ENCODE assay signal across 33 mouse cellular contexts in the genomic region with DNA sequence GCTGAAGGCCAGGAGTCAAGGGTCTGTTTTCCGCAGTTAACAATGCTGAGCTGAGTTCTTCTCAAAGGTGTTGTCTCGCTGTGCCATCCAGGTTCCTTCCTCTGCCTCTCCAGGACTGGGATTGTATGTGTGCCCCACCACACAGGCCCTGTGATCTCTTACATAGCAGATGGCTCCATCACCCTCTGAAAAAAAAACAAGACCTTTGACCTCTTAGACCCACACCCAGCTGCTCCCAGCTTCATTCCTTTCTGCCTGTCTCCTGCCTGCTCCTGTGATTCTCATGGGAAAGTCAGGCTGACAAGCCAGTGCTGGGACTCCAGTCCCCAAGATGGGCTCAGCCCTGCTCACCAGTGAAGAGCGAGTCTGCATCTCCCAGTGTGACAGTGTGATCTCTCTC. TPM values are rescaled to one million over a fixed set of nuclear protein-coding genes. Genes with fewer than 3 reads are reported as not detected.
A peak's percentile ranks its signal among the peaks of the same experiment; 100 is the strongest.
DNase-seq lines count a peak whose midpoint lies in the region; ATAC-seq lines count a peak whose summit lies in the region.
"Had no signal": no experiment of that assay in that cellular context is flagged by ENCODE, and none has a peak within 500 bp of the region (broad histone marks: within the 10 kb centered on the region; RNA-seq: fewer than 3 reads in every experiment).

No protein-coding gene starts in this region.

- peak overlapping the region; percentile 30; the same call in 1 of the 2 replicates for H3K27ac ChIP-seq in heart, embryonic 15.5 days
- peak overlapping the region; percentile 78 for H3K27ac ChIP-seq in embryonic facial prominence, embryonic 10.5 days (replicated peaks)
- H3K27ac ChIP-seq in stomach, embryonic 16.5 days (ENCODE audit: low read length) = peak overlapping the region; percentile 89; the same call in 1 of the 2 replicates
- H3K27ac ChIP-seq: forebrain, embryonic 15.5 days; hindbrain, embryonic 14.5 days; layer of hippocampus, adult 2 months; limb, embryonic 13.5 days; neural tube, embryonic 13.5 days had no signal

- H3K4me2 ChIP-seq in heart, embryonic 15.5 days = no peak overlapping the region
- H3K4me2 ChIP-seq in stomach, embryonic 16.5 days (ENCODE audit: low read depth, low read length) = no peak overlapping the region
- H3K4me2 ChIP-seq: forebrain, embryonic 15.5 days; hindbrain, embryonic 14.5 days; limb, embryonic 13.5 days; liver, embryonic 12.5 days; neural tube, embryonic 13.5 days had no signal

- DNase-seq in heart, postnatal 10 days = no peak
- peak; percentile 26 for DNase-seq in retina, postnatal 1 day
- no peak for DNase-seq in retina, embryonic 14.5 days (ENCODE audit: low spot score)
- no peak for DNase-seq in embryonic facial prominence, embryonic 10.5 days (ENCODE audit: low spot score)
- DNase-seq in layer of hippocampus, postnatal 36 days = no peak
- DNase-seq in natural killer cell, adult 2 months (ENCODE audit: low spot score in 2 of 2) = no peak
- DNase-seq: adrenal gland, adult 8-10 months; cerebellum, adult 11-12 months; cerebellum, postnatal 10 days; gastrocnemius, postnatal 25 days; kidney, postnatal 25 days; lung, adult 18-20 months; lung, postnatal 10 days; midbrain, embryonic 14.5 days; right cerebral cortex, adult 18-20 months; right cerebral cortex, postnatal 4 days had no signal

- intact Hi-C loops in heart, postnatal 10 days (cut with DNase I) = no loop called here

- H3K9me3 ChIP-seq in heart, embryonic 15.5 days (replicated peaks) = no peaks in the 10 kb centered on the region
- no peaks in the 10 kb centered on the region for H3K9me3 ChIP-seq in embryonic facial prominence, embryonic 10.5 days
- no peaks in the 10 kb centered on the region for H3K9me3 ChIP-seq in stomach, embryonic 16.5 days (replicated peaks; ENCODE audit: control insufficient read depth, low read length)
- H3K9me3 ChIP-seq: forebrain, embryonic 15.5 days; limb, embryonic 13.5 days; liver, embryonic 12.5 days; neural tube, embryonic 13.5 days had no signal

- H3K27me3 ChIP-seq in heart, embryonic 15.5 days = no peaks in the 10 kb centered on the region
- no peaks in the 10 kb centered on the region for H3K27me3 ChIP-seq in embryonic facial prominence, embryonic 10.5 days (replicated peaks; ENCODE audit: low read depth, poor library complexity, severe bottlenecking)
- no peaks in the 10 kb centered on the region for H3K27me3 ChIP-seq in stomach, embryonic 16.5 days (ENCODE audit: control insufficient read depth, insufficient read depth, low read length)
- H3K27me3 ChIP-seq: forebrain, embryonic 15.5 days; limb, embryonic 13.5 days; neural tube, embryonic 13.5 days had no signal

- peaks cover 30% of the 10 kb centered on the region for H3K4me1 ChIP-seq in heart, embryonic 15.5 days (replicated peaks)
- peaks cover 49% of the 10 kb centered on the region for H3K4me1 ChIP-seq in embryonic facial prominence, embryonic 10.5 days
- peaks cover 25% of the 10 kb centered on the region for H3K4me1 ChIP-seq in stomach, embryonic 16.5 days (ENCODE audit: control insufficient read depth, insufficient read depth, low read length)
- H3K4me1 ChIP-seq: forebrain, embryonic 15.5 days; neural tube, embryonic 13.5 days had no signal

- no peak overlapping the region for H3K4me3 ChIP-seq in heart, embryonic 15.5 days
- no peak overlapping the region for H3K4me3 ChIP-seq in embryonic facial prominence, embryonic 10.5 days
- no peak overlapping the region for H3K4me3 ChIP-seq in stomach, embryonic 16.5 days (replicated peaks; ENCODE audit: low read length)
- H3K4me3 ChIP-seq: forebrain, embryonic 15.5 days; layer of hippocampus, adult 2 months; limb, embryonic 13.5 days; liver, embryonic 12.5 days; neural tube, embryonic 13.5 days had no signal

- no peak for ATAC-seq in heart, embryonic 15.5 days (replicated peaks; ENCODE audit: insufficient number of reproducible peaks, insufficient read depth, low FRiP score, low read depth)
- no peak for ATAC-seq in stomach, embryonic 16.5 days (ENCODE audit: insufficient read depth, low FRiP score)
- ATAC-seq: forebrain, embryonic 15.5 days; liver, embryonic 12.5 days had no signal

- 72% methylated on average over 3 of the region's 3 CpGs for WGBS in heart, embryonic 15.5 days
- WGBS in embryonic facial prominence, embryonic 10.5 days = 49% methylated on average over 3 of the region's 3 CpGs
- 75% methylated on average over 3 of the region's 3 CpGs for WGBS in stomach, embryonic 16.5 days

- H3K36me3 ChIP-seq in heart, embryonic 15.5 days = no peaks in the 10 kb centered on the region
- H3K36me3 ChIP-seq in embryonic facial prominence, embryonic 10.5 days (replicated peaks) = no peaks in the 10 kb centered on the region
- H3K36me3 ChIP-seq in stomach, embryonic 16.5 days (ENCODE audit: control insufficient read depth, insufficient read depth, low read length) = no peaks in the 10 kb centered on the region
- H3K36me3 ChIP-seq: forebrain, embryonic 15.5 days; limb, embryonic 13.5 days; liver, embryonic 12.5 days; neural tube, embryonic 13.5 days had no signal

- H3K9ac ChIP-seq in heart, embryonic 15.5 days = no peak overlapping the region
- H3K9ac ChIP-seq in stomach, embryonic 16.5 days (ENCODE audit: low read length) = no peak overlapping the region
- H3K9ac ChIP-seq: forebrain, embryonic 15.5 days; hindbrain, embryonic 14.5 days; limb, embryonic 13.5 days; liver, embryonic 12.5 days; neural tube, embryonic 13.5 days had no signal

RNA-seq across cellular contexts. Expression of gene Krtap5-4, which starts 25.2 kb away (rescaled TPM):
- polyA plus RNA-seq in heart, embryonic 15.5 days (2015; fragmentation: Nextera tagmentation; extraction: Ambion mirVana) = not detected in 2 replicates
- total RNA-seq in heart, postnatal 10 days (2021) = not detected
- polyA plus RNA-seq in embryonic facial prominence, embryonic 10.5 days (2016; fragmentation: Nextera tagmentation; extraction: Ambion mirVana) = not detected in 2 replicates
- polyA plus RNA-seq in stomach, embryonic 16.5 days (2015; fragmentation: Nextera tagmentation; extraction: Ambion mirVana) = not detected in 2 replicates
- not detected for total RNA-seq in layer of hippocampus, postnatal 36 days (2021)
- total RNA-seq: adrenal gland, adult 8-10 months; gastrocnemius, postnatal 25 days; heart, adult 8-10 months; layer of hippocampus, adult 2 months; layer of hippocampus, postnatal 25 days; left cerebral cortex, postnatal 14 days; MEL had no signal
- polyA plus RNA-seq: forebrain, embryonic 15.5 days; hindbrain, embryonic 14.5 days; intestine, embryonic 14.5 days; kidney, embryonic 14.5 days; limb, embryonic 13.5 days; liver, embryonic 12.5 days; midbrain, embryonic 14.5 days; neural tube, embryonic 13.5 days; testis, adult 2 months; urinary bladder, adult 2 months had no signal

RNA-seq across cellular contexts. Expression of gene Krtap5-1, which starts 31.6 kb away (rescaled TPM):
- polyA plus RNA-seq in heart, embryonic 15.5 days (2015; fragmentation: Nextera tagmentation; extraction: Ambion mirVana) = not detected in 2 replicates
- total RNA-seq in heart, postnatal 10 days (2021) = not detected
- polyA plus RNA-seq in embryonic facial prominence, embryonic 10.5 days (2016; fragmentation: Nextera tagmentation; extraction: Ambion mirVana) = not detected in 2 replicates
- polyA plus RNA-seq in stomach, embryonic 16.5 days (2015; fragmentation: Nextera tagmentation; extraction: Ambion mirVana) = not detected in 2 replicates
- not detected for total RNA-seq in layer of hippocampus, postnatal 36 days (2021)
- total RNA-seq: adrenal gland, adult 8-10 months; gastrocnemius, postnatal 25 days; heart, adult 8-10 months; layer of hippocampus, adult 2 months; layer of hippocampus, postnatal 25 days; left cerebral cortex, postnatal 14 days; MEL had no signal
- polyA plus RNA-seq: C2C12; forebrain, embryonic 15.5 days; hindbrain, embryonic 14.5 days; kidney, embryonic 14.5 days; limb, embryonic 13.5 days; liver, embryonic 12.5 days; midbrain, embryonic 14.5 days; neural tube, embryonic 13.5 days; testis, adult 2 months; urinary bladder, adult 2 months had no signal

RNA-seq across cellular contexts. Expression of gene Ifitm10, which starts 45.0 kb away (rescaled TPM):
- polyA plus RNA-seq in heart, embryonic 15.5 days (2015; fragmentation: Nextera tagmentation; extraction: Ambion mirVana) = 4.7 and 5.5 TPM in 2 replicates
- total RNA-seq in heart, postnatal 10 days (2021) = 1 to 10 TPM; 1.0 to 1.1 TPM
- polyA plus RNA-seq in embryonic facial prominence, embryonic 10.5 days (2016; fragmentation: Nextera tagmentation; extraction: Ambion mirVana) = 2.2 and 3.0 TPM in 2 replicates
- 3.7 and 5.2 TPM in 2 replicates for polyA plus RNA-seq in stomach, embryonic 16.5 days (2015; fragmentation: Nextera tagmentation; extraction: Ambion mirVana)
- 10 to 100 TPM; 34.2 to 35.7 TPM for total RNA-seq in layer of hippocampus, postnatal 36 days (2021)
- total RNA-seq: MEL had no signal
- polyA plus RNA-seq: testis, adult 2 months had no signal

RNA-seq across cellular contexts. Expression of gene Gm49369, which starts 54.0 kb away (rescaled TPM):
- 1.2 TPM in 1 of 2 replicates, not detected in the other for polyA plus RNA-seq in heart, embryonic 15.5 days (2015; fragmentation: Nextera tagmentation; extraction: Ambion mirVana)
- total RNA-seq in heart, postnatal 10 days (2021) = 1 to 10 TPM; 1.7 to 5.1 TPM
- polyA plus RNA-seq in embryonic facial prominence, embryonic 10.5 days (2016; fragmentation: Nextera tagmentation; extraction: Ambion mirVana) = not detected in 2 replicates
- polyA plus RNA-seq in stomach, embryonic 16.5 days (2015; fragmentation: Nextera tagmentation; extraction: Ambion mirVana) = 0.96 TPM in 1 of 2 replicates, not detected in the other
- total RNA-seq in layer of hippocampus, postnatal 36 days (2021) = not detected
- polyA plus RNA-seq: C2C12; hindbrain, embryonic 14.5 days; intestine, embryonic 14.5 days; kidney, embryonic 14.5 days; limb, embryonic 13.5 days; liver, embryonic 12.5 days; testis, adult 2 months had no signal

RNA-seq across cellular contexts. Expression of gene Gm4559, which starts 54.3 kb away (rescaled TPM):
- polyA plus RNA-seq in heart, embryonic 15.5 days (2015; fragmentation: Nextera tagmentation; extraction: Ambion mirVana) = not detected in 2 replicates
- total RNA-seq in heart, postnatal 10 days (2021) = not detected
- not detected in 2 replicates for polyA plus RNA-seq in embryonic facial prominence, embryonic 10.5 days (2016; fragmentation: Nextera tagmentation; extraction: Ambion mirVana)
- not detected in 2 replicates for polyA plus RNA-seq in stomach, embryonic 16.5 days (2015; fragmentation: Nextera tagmentation; extraction: Ambion mirVana)
- not detected for total RNA-seq in layer of hippocampus, postnatal 36 days (2021)
- total RNA-seq: adrenal gland, adult 8-10 months; gastrocnemius, postnatal 25 days; heart, adult 8-10 months; layer of hippocampus, adult 2 months; layer of hippocampus, postnatal 25 days; left cerebral cortex, postnatal 14 days; MEL had no signal
- polyA plus RNA-seq: C2C12; forebrain, embryonic 15.5 days; hindbrain, embryonic 14.5 days; intestine, embryonic 14.5 days; kidney, embryonic 14.5 days; limb, embryonic 13.5 days; liver, embryonic 12.5 days; midbrain, embryonic 14.5 days; neural tube, embryonic 13.5 days; testis, adult 2 months; urinary bladder, adult 2 months had no signal

Comparison
In these comparisons a context has a peak if more than half of its experiments do, and no peak if none do; other contexts are left out.
1. H3K27ac ChIP-seq: peak in every context shown above with its lines; median percentile 89 in stomach, embryonic 16.5 days; 78 in embryonic facial prominence, embryonic 10.5 days; 30 in heart, embryonic 15.5 days.